Mouse (Mus musculus) gastrocnemius, adult 2 months (tissue): ENCODE data around the gene A830018L16Rik. TPM values are rescaled to one million over a fixed set of nuclear protein-coding genes. Genes with fewer than 3 reads are reported as not detected.

Source experiments
- DNase-seq: peaks from one replicate; pipeline ENCODE4 v3.0.0; 2022
- H3K27ac ChIP-seq: fragments of 200-600 bp; 2 replicates; pipeline ENCODE4 v1.8.1; 2022; ENCODE audit warnings: mild to moderate bottlenecking
- H3K4me3 ChIP-seq: fragments of 200-600 bp; 2 replicates; pipeline ENCODE4 v1.8.1; 2022; ENCODE audit warnings: mild to moderate bottlenecking, moderate library complexity
- CTCF ChIP-seq: fragments of 200-600 bp; IDR thresholded peaks from 2 replicates; pipeline ENCODE4 v1.8.1; 2022; ENCODE audit warnings: antibody characterized with exemption, mild to moderate bottlenecking, moderate library complexity
- intact Hi-C: fragments of 180-260 bp; cut with DNase I; formaldehyde crosslinking; loops from one replicate; pipeline ENCODE4 v1.15.1; 2025
- long read RNA-seq, 2 experiments: library from polyadenylated mRNA; stranded (forward); transcript quantifications; one replicate each; pipeline ENCODE4 v2.0.0; 2021
- total RNA-seq, 2 experiments: library from RNA; stranded (reverse); gene quantifications; 2 replicates each; pipeline ENCODE4 v1.2.3; 2021

Gene A830018L16Rik
- total RNA-seq, result not detected
- long read RNA-seq, experiment 1, result 0 reads
- long read RNA-seq, experiment 2, result 0 reads

GRCm38 (mm10) chr1:11413894-11414556 lies at the start of gene A830018L16Rik:
Gene A830018L16Rik (plus strand): TSS chr1:11414105.
- peak; percentile 44 for TF ChIP-seq CTCF
- DNase-seq, result peak; percentile 61
- intact Hi-C loops, result no loop called here
- peak within 1 kb of the TSS; percentile 65 for H3K4me3 ChIP-seq
- H3K27ac ChIP-seq, result no peak within 1 kb of the TSS

- intact Hi-C loops, result no loop called here
- Histone ChIP-seq H3K4me3 (no peak overlapping the region), H3K27ac (no peak overlapping the region)
- no peak for TF ChIP-seq CTCF
- no peak for DNase-seq
Measured at GRCm38 (mm10) chr1:11385846-11386245, 28.1 kb upstream of the A830018L16Rik start.

- intact Hi-C loops, result no loop called here
- no peak overlapping the region for H3K4me3 ChIP-seq
- DNase-seq, result no peak
- TF ChIP-seq CTCF, result no peak
- H3K27ac ChIP-seq, result no peak overlapping the region
Measured at GRCm38 (mm10) chr1:11395408-11395807, 18.5 kb upstream of the A830018L16Rik start.

DNA sequence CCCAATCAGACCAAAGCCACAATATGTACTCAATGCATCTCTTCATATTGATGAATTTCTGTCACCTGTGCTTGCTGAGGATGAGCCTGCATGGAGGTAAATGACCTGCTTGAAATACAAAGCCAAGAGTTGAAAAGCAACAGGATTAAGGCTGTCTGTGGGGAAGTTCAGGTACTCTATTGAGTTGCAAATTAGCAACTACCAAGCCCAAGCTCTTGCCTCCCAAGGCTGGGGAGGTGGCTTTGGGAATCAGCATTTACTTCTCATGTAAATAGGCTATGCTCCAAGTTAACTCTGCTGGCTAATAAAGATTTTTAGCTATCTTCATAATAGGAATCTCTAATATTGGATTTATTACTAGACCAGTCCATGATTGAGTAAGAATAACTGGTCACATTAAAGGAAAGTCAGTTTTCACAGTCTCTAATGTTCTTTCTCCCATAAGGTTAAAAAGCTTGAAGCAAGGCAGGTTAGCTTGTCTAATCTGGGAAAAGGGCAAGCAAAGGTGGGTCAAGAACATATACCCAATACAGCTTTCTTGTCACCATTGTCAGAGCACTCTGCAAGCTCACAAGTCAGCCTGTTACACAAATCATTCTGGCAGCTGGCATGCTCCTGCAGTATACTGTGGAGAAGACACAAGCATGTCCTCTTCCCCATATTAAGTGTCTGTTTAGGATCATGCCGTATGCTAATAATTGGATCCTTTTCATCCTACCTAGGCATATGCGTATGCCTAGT lies 17.7 kb upstream of the A830018L16Rik start:
- H3K4me3 ChIP-seq, result no peak overlapping the region
- no peak for TF ChIP-seq CTCF
- H3K27ac ChIP-seq, result no peak overlapping the region
- intact Hi-C loops, result no loop called here
- no peak for DNase-seq

DNA sequence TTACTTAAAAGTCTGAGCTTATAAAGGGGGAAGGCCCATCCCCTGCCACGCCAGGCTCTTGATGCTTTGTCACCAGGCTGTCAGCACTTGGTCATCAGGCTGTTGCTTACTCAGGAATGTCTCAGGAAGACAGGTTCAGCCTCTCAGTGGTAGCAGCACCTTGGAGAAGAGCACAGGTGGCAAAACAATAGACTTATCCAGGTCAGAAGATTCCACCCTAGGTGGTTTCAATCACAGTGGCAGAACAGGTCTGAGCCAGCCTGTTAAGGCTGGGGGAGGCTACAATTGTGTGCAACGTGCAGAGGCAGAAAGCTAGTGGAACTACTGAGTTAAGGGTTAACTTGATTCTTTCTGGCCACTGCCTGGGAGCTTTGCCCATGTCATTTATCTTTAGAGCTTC lies 12.7 kb upstream of the A830018L16Rik start:
- intact Hi-C loops, result no loop called here

DNA sequence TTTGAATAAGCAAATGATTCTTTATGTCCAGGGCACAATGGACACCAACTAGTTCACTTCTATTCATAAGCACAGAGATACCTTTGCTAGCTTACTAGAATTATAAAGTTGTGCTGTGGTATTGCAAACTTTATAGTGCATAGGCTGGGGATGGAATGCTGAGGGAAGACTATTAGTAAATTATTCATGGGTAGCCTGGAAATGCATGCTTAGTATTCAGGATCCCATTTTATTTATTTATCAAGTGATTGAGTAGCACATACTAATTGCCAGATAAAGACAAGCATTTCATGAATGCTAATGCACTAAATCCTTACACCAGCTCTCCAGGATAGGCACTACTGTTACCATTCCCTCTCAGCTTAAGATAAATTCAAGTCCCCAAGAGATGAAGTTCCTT lies 8.4 kb upstream of the A830018L16Rik start:
- intact Hi-C loops, result no loop called here
- no peak for DNase-seq
- no peak overlapping the region for H3K4me3 ChIP-seq
- TF ChIP-seq CTCF, result no peak
- H3K27ac ChIP-seq, result no peak overlapping the region

More for the DNA sequence above, 12.7 kb upstream of the A830018L16Rik start:
- H3K27ac ChIP-seq, result no peak overlapping the region
- H3K4me3 ChIP-seq, result no peak overlapping the region
- TF ChIP-seq CTCF, result no peak
- no peak for DNase-seq

- intact Hi-C loops, result no loop called here
- DNase-seq, result no peak
- H3K4me3 ChIP-seq, result no peak overlapping the region
- TF ChIP-seq CTCF, result no peak
- H3K27ac ChIP-seq, result no peak overlapping the region
Measured at GRCm38 (mm10) chr1:11406026-11406425, 7.9 kb upstream of the A830018L16Rik start.

GRCm38 (mm10) chr1:11414560-11414959 lies 655 bp downstream of the A830018L16Rik start:
- H3K4me3 ChIP-seq, result peak overlapping the region; percentile 65
- H3K27ac ChIP-seq, result no peak overlapping the region
- intact Hi-C loops, result no loop called here
- TF ChIP-seq CTCF, result no peak
- DNase-seq, result no peak

GRCm38 (mm10) chr1:11427310-11427709 lies 13.4 kb downstream of the A830018L16Rik start:
- intact Hi-C loops, result no loop called here
- Histone ChIP-seq H3K4me3 (no peak overlapping the region), H3K27ac (no peak overlapping the region)
- TF ChIP-seq CTCF, result no peak
- DNase-seq, result no peak

- intact Hi-C loops, result no loop called here
- H3K27ac ChIP-seq, result no peak overlapping the region
- no peak for TF ChIP-seq CTCF
- DNase-seq, result peak; percentile 45
- H3K4me3 ChIP-seq, result no peak overlapping the region
Measured at GRCm38 (mm10) chr1:11458353-11458752, 44.4 kb downstream of the A830018L16Rik start.

- DNase-seq, result no peak
- intact Hi-C loops, result no loop called here
- H3K27ac ChIP-seq, result no peak overlapping the region
- TF ChIP-seq CTCF, result peak; percentile 24; the same call in 1 of the 2 replicates
- no peak overlapping the region for H3K4me3 ChIP-seq
Measured at GRCm38 (mm10) chr1:11466325-11466724, 52.4 kb downstream of the A830018L16Rik start.

GRCm38 (mm10) chr1:11467065-11467643 lies 53.2 kb downstream of the A830018L16Rik start:
- Histone ChIP-seq H3K27ac (no peak overlapping the region), H3K4me3 (no peak overlapping the region)
- no peak for TF ChIP-seq CTCF
- intact Hi-C loops, result no loop called here
- no peak for DNase-seq

DNA sequence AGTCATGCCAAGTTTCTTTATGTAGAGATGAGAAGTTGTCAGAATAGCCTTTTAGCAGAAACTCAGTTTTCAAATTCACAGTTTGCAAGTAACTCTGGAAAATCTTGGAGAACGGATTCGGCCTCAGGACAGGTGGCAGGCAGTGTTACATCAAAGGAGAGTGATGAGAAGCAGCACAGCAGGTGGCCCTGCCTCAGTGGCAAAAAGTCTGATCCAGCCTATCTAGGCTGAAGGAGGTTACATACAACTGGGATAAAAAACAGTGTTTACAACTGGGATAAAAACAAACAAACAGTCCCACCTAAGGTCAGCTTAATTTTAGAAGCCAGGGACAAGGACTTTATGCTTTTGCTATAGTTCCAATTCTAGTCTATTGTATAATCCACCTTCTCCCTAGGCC lies 79.0 kb downstream of the A830018L16Rik start:
- intact Hi-C loops, result no loop called here
- TF ChIP-seq CTCF, result no peak
- Histone ChIP-seq H3K27ac (no peak overlapping the region), H3K4me3 (no peak overlapping the region)
- no peak for DNase-seq
